Mouse (Mus musculus) layer of hippocampus, adult 2 months (tissue): ENCODE measurements around the gene Matn3. TPM values are rescaled to one million over a fixed set of nuclear protein-coding genes. Genes with fewer than 3 reads are reported as not detected.
A peak's percentile ranks its signal among the peaks of the same experiment; 100 is the strongest.

Experiments used
- DNase-seq, 2 experiments: peaks; one replicate each; pipeline ENCODE4 v3.0.0; 2022; ENCODE audit warnings: low spot score in 2 of 2
- H3K27ac ChIP-seq: fragments of 200-600 bp; 2 replicates; pipeline ENCODE4 v1.8.1; 2022
- H3K4me3 ChIP-seq: fragments of 200-600 bp; 2 replicates; pipeline ENCODE4 v1.8.1; 2022; ENCODE audit warnings: mild to moderate bottlenecking
- CTCF ChIP-seq: fragments of 200-600 bp; conservative IDR thresholded peaks from 2 replicates; pipeline ENCODE4 v1.8.1; 2022; ENCODE audit warnings: antibody characterized with exemption, mild to moderate bottlenecking, moderate library complexity
- total RNA-seq, 2 experiments: library from RNA; stranded (reverse); gene quantifications; 2 replicates each; pipeline ENCODE4 v1.2.3; 2021

The Matn3 gene
- total RNA-seq, 2 experiments from 2014 or later, result not detected

GRCm38 (mm10) chr12:8941699-8942392 is 5.9 kb upstream of the Matn3 start:
- DNase-seq, result no peak
- H3K27ac ChIP-seq, result no peak overlapping the region
- TF ChIP-seq CTCF, result no peak
- no peak overlapping the region for H3K4me3 ChIP-seq

DNA sequence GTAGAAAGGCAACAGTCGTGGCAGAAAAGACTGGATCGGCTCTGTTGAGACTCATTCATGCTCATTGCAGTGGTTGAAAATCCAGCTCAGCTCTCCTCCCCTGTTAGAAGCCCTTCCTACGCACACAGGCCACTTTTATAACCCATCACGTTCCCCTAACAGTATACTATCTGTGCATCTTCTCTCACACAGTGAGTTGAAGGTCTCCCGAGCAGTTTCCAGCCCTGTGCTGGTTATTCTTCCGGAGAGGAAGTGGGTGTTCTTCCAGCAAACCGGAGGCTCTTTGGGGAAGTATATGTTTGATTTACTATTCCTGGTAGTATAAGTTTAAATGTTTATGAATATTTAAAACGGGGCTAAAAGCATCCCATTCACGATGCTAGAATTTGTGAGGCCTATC is 566 bp upstream of the Matn3 start:
- Histone ChIP-seq H3K27ac (no peak overlapping the region), H3K4me3 (no peak overlapping the region)
- no peak for DNase-seq
- TF ChIP-seq CTCF, result no peak

DNA sequence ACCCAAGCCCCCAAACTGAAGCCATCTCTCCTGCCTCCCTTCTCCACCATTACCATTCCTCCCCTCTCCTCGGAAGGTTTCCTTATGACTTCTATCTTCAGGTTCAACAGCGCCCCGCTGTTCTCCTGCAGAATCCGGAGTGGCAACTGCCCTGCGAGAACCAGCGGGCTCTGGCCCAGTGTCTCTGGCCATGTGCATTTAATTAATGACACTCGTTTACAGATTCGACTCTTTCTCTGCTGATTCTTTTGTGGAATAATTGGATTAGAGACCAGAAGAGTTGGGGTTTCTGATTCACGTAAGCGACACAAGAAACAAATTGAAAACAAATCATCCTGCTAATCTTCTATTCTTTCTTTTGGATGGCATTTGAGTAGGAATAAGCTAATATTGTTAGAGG is 5.4 kb downstream of the Matn3 start:
- H3K4me3 ChIP-seq, result no peak overlapping the region
- DNase-seq, result no peak
- no peak overlapping the region for H3K27ac ChIP-seq
- TF ChIP-seq CTCF, result no peak

DNA sequence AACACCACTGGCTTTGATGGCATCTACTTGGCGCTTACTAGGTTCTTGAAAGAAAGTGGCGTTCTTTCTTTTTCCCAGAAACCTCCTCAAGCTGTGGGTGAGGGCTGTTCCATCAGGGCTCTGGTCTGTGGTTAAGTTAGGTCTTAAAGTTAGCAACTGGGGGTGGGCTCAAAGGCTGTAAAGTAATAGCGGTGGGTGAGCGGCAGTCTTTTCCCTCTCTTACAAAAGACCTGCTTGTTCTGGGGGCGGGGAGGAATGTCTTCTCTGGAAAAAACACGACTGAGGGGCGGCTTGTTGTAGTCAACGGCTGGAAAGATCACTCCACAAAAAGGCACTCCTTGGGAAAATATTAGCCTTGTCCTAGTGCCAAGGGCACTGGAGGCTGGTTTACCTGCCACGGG is 6.4 kb downstream of the Matn3 start:
- TF ChIP-seq CTCF, result no peak
- no peak overlapping the region for H3K4me3 ChIP-seq
- no peak overlapping the region for H3K27ac ChIP-seq
- DNase-seq, result no peak

DNA sequence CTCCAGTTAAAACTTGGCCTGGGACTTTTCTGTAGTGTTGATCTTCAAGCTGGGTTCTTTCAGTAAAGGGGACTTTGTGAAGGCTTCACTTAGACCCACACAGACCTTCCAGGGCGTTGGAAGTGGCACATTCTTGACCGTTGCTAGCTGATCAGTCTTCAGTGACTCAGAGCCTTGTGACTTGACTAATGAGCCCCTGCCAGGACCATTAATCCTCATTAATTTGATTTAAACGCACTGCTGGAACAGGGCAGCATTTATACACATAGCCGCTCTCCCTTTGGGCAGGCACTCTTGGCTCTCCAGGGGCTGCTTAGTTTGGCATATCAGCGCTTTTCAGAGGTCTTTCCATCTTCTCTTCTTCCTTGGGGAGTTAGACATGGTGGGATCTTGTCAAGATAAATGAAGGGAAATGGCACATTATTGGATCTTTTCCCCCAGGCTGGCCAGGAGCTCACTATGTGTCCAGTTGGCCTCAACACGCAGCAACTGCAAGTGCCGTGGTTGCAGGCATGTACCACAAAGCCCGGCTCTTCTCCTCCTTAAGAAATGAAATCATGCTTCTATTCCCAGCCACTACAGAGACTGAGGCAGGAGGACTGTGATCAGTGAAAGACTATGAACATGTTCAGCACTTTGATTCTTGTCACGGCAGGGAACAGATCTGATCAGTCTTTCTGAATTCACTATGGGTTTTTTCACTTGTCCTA is 14.0 kb downstream of the Matn3 start:
- TF ChIP-seq CTCF, result no peak
- no peak for DNase-seq
- H3K27ac ChIP-seq, result no peak overlapping the region

DNA sequence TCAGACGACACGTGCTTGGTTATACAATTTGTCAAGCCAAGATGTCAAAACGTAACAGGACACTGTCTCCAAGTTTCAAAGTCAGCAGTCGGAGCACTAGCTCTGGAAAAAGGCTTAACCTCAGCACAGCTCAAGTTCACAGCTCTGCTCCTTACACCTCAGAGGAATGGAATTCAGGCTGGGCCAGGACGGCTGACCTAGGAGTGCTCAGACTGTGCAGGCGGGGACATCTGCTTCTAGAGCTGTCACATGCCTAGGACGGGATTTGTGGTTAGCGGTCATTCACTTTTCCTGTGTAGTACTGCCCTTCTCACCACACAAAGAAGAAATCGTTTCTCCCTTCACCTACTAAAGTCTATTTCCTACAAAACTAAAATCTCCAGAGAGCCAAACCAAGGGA is 22.1 kb downstream of the Matn3 start:
- no peak for DNase-seq
- Histone ChIP-seq H3K4me3 (no peak overlapping the region), H3K27ac (no peak overlapping the region)
- TF ChIP-seq CTCF, result no peak

More for the DNA sequence above, 14.0 kb downstream of the Matn3 start:
- H3K4me3 ChIP-seq, result no peak overlapping the region

- no peak; the same call in 1 of the 2 replicates for TF ChIP-seq CTCF
- peak within 1 kb of the TSS; percentile 82 for H3K4me3 ChIP-seq
- DNase-seq, result peak; percentile 93 to 94
- peak within 1 kb of the TSS; percentile 90 for H3K27ac ChIP-seq
Observed at GRCm38 (mm10) chr12:8973820-8974465, 26.2 kb downstream of the Matn3 start, which contains the start of gene Wdr35. Wdr35 (plus strand) TSS chr12:8973892.

DNA sequence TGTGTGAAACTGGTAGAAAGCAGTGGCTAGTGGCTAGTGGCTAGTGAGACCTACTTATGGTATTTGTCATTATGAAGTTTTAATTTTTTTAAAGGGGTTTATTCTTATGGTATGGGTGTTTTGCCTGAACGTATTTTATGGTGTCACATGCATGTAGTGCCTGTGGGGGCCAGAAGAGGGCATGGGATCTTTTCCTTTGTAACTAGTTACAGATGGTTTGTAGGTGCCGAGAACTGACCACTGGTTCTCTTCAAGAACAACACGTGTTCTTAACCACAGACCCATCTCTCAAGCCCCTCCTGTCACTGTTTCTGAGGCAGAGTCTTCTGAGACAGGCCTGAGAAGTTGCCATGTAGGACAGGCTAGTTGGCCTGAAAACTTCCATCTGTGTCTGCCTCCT is 27.3 kb downstream of the Matn3 start:
- TF ChIP-seq CTCF, result peak; percentile 46
- no peak for DNase-seq
- Histone ChIP-seq H3K4me3 (no peak overlapping the region; the same call in 1 of the 2 replicates), H3K27ac (no peak overlapping the region)

- no peak overlapping the region for H3K4me3 ChIP-seq
- DNase-seq, result no peak
- no peak overlapping the region for H3K27ac ChIP-seq
Observed at GRCm38 (mm10) chr12:8993231-8993630, 45.5 kb downstream of the Matn3 start.

DNA sequence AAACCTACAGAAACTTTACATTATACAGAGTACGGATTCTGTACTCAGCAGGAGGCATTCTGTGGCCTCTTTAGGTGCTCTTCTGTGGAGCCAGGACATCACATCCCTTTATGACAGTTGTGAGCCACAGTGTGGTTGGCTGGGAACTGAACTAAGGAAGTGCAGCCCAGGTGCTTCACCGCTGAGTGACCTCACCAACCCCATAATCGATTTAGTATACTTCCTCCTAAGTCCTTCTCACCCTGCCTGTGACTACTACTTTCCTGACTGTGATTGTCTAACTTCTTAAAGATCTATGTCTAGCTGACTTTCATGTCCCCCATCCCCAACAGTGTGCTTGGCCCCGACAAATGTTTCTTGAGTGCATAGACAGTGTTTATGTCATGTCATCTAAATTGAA is 50.6 kb downstream of the Matn3 start:
- no peak for DNase-seq
- no peak for TF ChIP-seq CTCF
- Histone ChIP-seq H3K27ac (no peak overlapping the region), H3K4me3 (no peak overlapping the region)

More at GRCm38 (mm10) chr12:8993231-8993630, 45.5 kb downstream of the Matn3 start:
- TF ChIP-seq CTCF, result no peak

GRCm38 (mm10) chr12:9002038-9002648 is 54.4 kb downstream of the Matn3 start:
- H3K27ac ChIP-seq, result no peak overlapping the region
- DNase-seq, result peak; percentile 60 to 65

DNA sequence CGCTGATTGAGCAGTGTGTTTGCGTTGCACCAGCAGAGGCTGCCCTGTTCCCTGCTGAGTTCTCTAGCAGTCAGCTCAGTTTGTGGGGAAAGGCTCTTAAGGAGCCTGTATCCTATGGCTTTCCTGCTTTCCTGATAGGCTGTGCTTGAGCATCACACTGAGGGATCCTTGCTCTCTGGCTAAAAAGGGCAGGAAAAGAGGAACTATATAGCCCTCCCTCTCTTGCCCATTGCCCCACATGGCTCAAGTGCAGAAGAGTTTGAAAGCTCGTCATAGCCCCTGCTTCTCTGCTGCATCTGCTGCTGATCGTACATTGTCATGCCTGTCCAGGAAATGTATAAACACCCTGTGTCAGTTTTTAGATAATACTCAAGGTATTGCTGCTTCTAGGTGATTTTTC is 59.4 kb downstream of the Matn3 start:
- TF ChIP-seq CTCF, result no peak
- Histone ChIP-seq H3K27ac (no peak overlapping the region), H3K4me3 (no peak overlapping the region)
- no peak for DNase-seq

More at GRCm38 (mm10) chr12:9002038-9002648, 54.4 kb downstream of the Matn3 start:
- no peak overlapping the region for H3K4me3 ChIP-seq
- peak; percentile 90 for TF ChIP-seq CTCF

DNA sequence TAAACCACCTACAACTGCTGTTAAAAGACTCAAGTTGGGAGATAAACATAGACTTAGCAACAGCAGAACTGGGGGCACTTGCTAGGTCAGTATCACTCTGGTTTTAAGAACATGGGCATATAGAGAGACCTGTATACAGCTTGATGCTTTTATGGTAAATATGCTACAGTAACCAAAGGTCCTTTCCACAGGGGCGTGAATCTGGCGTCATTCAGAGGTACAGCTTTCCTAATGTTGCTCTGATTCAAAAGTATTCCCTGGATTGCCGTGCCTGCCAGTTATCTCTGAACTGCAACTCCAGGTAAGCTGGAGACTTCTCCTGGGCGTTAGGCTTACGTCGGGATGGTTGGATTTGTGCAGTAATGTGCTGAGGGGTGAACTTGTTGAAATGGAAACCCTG is 60.1 kb downstream of the Matn3 start:
- TF ChIP-seq CTCF, result no peak
- no peak for DNase-seq
- Histone ChIP-seq H3K27ac (no peak overlapping the region), H3K4me3 (no peak overlapping the region)
